Mouse (Mus musculus) midbrain, embryonic 15.5 days (tissue): Measurements from ENCODE around the gene Fgf7. TPM values are rescaled to one million over a fixed set of nuclear protein-coding genes. Genes with fewer than 3 reads are reported as not detected.

Experiments used
- ATAC-seq: fragments of 200-750 bp; cut with Nextera tagmentation; replicated peaks from 2 replicates; pipeline ENCODE4 v1.8.0; 2017; ENCODE audit warnings: moderate TSS enrichment
- H3K27ac ChIP-seq: fragments of 300-500 bp; sonication (generic); 2 replicates; pipeline ENCODE4 v1.5.1; 2015; ENCODE audit warnings: mild to moderate bottlenecking, inconsistent platforms
- H3K27me3 ChIP-seq: fragments of 300-500 bp; sonication (generic); replicated peaks from 2 replicates; pipeline ENCODE4 v1.6.1; 2015; ENCODE audit warnings: inconsistent platforms
- H3K36me3 ChIP-seq: fragments of 300-500 bp; sonication (generic); replicated peaks from 2 replicates; pipeline ENCODE4 v1.6.1; 2015; ENCODE audit warnings: inconsistent platforms
- H3K4me1 ChIP-seq: fragments of 300-500 bp; sonication (generic); 2 replicates; pipeline ENCODE4 v1.6.1; 2015; ENCODE audit warnings: inconsistent platforms
- H3K4me2 ChIP-seq: fragments of 300-500 bp; sonication (generic); 2 replicates; pipeline ENCODE4 v1.6.1; 2015; ENCODE audit warnings: inconsistent platforms, mild to moderate bottlenecking, moderate library complexity
- H3K4me3 ChIP-seq: fragments of 300-500 bp; sonication (generic); 2 replicates; pipeline ENCODE4 v1.5.1; 2015; ENCODE audit warnings: mild to moderate bottlenecking, inconsistent platforms
- H3K9ac ChIP-seq: fragments of 300-500 bp; sonication (generic); 2 replicates; pipeline ENCODE4 v1.6.1; 2015; ENCODE audit warnings: mild to moderate bottlenecking, inconsistent platforms
- H3K9me3 ChIP-seq: fragments of 300-500 bp; sonication (generic); 2 replicates; pipeline ENCODE4 v1.6.1; 2016; ENCODE audit warnings: inconsistent platforms
- WGBS: fragments of 180-500 bp; shearing (Covaris S2); methylation state at CpG from one replicate; pipeline ENCODE4 v1.1.7; 2015; ENCODE audit warnings: mixed read lengths; 5-methylcytosine and 5-hydroxymethylcytosine counted together
- polyA plus RNA-seq: library from polyadenylated mRNA; unstranded; fragments of >200 nt; fragmentation: Nextera tagmentation; extraction: Ambion mirVana; gene quantifications from 2 replicates; pipeline ENCODE4 v1.2.1, GENCODE M21; 2015

The Fgf7 gene
- polyA plus RNA-seq, 1 experiment from 2014 or later, result 0.48 TPM

- Histone ChIP-seq H3K4me1 (no peaks in the 10 kb centered on the region), H3K9me3 (no peaks in the 10 kb centered on the region), H3K4me2 (no peak overlapping the region), H3K9ac (no peak overlapping the region), H3K27ac (no peak overlapping the region), H3K27me3 (no peaks in the 10 kb centered on the region), H3K4me3 (no peak overlapping the region), H3K36me3 (no peaks in the 10 kb centered on the region)
- ATAC-seq, result no peak
- 87% methylated on average over 3 of the region's 3 CpGs for WGBS
Observed at GRCm38 (mm10) chr2:126065303-126065856, 30.9 kb downstream of the Fgf7 start.

DNA sequence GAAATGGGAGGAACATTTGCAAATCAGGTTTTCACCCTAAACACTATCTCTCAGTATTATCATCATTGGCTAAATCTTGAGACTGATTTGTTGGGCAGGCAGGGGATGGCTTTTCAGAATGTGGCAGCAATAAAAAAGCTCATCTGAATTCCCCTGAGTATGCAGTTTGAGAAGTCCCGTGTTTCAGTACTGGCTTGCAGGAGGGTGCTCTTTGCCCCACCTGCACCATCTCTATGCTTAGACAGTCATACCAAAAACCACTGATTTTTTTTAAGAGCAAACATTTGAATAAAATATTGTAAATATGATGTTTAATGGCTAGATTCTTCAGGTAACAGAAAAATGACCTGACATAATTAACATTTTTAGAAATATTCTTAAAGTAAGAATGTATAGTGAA, 35.3 kb downstream of the Fgf7 start:
- no peak overlapping the region for H3K4me3 ChIP-seq
- no peak for ATAC-seq
- no peaks in the 10 kb centered on the region for H3K9me3 ChIP-seq
- 86% methylated on average over 1 of the region's 1 CpGs for WGBS
- H3K36me3 ChIP-seq, result no peaks in the 10 kb centered on the region
- no peak overlapping the region for H3K27ac ChIP-seq
- no peaks in the 10 kb centered on the region for H3K27me3 ChIP-seq
- no peak overlapping the region for H3K9ac ChIP-seq
- no peaks in the 10 kb centered on the region for H3K4me1 ChIP-seq
- no peak overlapping the region for H3K4me2 ChIP-seq

- H3K4me2 ChIP-seq, result no peak overlapping the region
- ATAC-seq, result no peak
- no peaks in the 10 kb centered on the region for H3K36me3 ChIP-seq
- no peak overlapping the region for H3K9ac ChIP-seq
- 90% methylated on average over 4 of the region's 4 CpGs for WGBS
- H3K9me3 ChIP-seq, result no peaks in the 10 kb centered on the region
- H3K27me3 ChIP-seq, result no peaks in the 10 kb centered on the region
- H3K4me1 ChIP-seq, result no peaks in the 10 kb centered on the region
- no peak overlapping the region for H3K4me3 ChIP-seq
- no peak overlapping the region for H3K27ac ChIP-seq
Observed at GRCm38 (mm10) chr2:126073744-126074143, 39.3 kb downstream of the Fgf7 start.

DNA sequence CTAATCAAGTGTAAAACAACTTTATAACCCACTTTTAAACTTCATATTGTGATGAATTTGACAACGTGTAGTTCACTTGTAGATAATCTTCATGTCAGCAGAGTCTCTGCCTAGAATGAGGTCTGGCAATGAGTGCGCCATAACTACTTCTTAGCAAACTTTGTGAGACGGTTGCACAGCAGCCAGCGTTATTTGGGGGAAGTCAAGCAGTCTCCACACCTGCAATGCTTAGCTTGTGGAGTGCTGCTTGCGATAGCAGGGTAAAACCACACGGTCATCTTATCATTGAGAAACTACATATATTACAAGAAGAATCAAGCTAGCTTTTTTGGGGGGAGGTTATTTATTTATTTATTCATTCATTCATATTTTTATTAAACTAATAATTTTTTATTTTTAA, 42.0 kb downstream of the Fgf7 start:
- H3K9me3 ChIP-seq, result no peaks in the 10 kb centered on the region
- WGBS, result 95% methylated on average over 6 of the region's 6 CpGs
- H3K4me3 ChIP-seq, result no peak overlapping the region
- ATAC-seq, result no peak
- H3K4me1 ChIP-seq, result no peaks in the 10 kb centered on the region
- H3K36me3 ChIP-seq, result no peaks in the 10 kb centered on the region
- H3K27me3 ChIP-seq, result no peaks in the 10 kb centered on the region
- no peak overlapping the region for H3K9ac ChIP-seq
- H3K4me2 ChIP-seq, result no peak overlapping the region
- H3K27ac ChIP-seq, result no peak overlapping the region

- H3K9ac ChIP-seq, result no peak overlapping the region
- ATAC-seq, result no peak
- H3K4me2 ChIP-seq, result no peak overlapping the region
- no peak overlapping the region for H3K4me3 ChIP-seq
- no peak overlapping the region for H3K27ac ChIP-seq
- H3K36me3 ChIP-seq, result no peaks in the 10 kb centered on the region
- no peaks in the 10 kb centered on the region for H3K9me3 ChIP-seq
- H3K27me3 ChIP-seq, result no peaks in the 10 kb centered on the region
- H3K4me1 ChIP-seq, result no peaks in the 10 kb centered on the region
- WGBS, result 65% methylated on average over 2 of the region's 2 CpGs
Observed at GRCm38 (mm10) chr2:126079086-126079485, 44.6 kb downstream of the Fgf7 start.

DNA sequence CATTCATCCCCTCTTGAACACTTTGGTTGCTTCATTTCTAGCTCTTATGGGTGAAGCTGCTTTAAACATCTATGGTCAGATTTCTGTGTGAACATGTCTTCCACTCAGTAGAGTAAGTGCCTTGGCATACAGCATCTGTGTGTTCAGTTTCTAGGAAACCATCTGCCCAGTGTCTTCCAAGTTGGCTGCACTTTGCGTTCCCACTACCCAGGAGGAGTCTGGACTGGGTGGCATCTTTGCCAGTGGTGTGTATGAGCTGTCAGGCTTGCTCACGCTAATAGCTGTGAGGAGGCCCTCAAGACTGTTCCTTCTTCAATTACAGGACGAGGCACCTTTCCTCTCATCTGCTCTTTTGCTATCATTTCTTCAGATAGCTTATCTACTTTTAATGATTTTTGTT, 49.9 kb downstream of the Fgf7 start:
- ATAC-seq, result no peak
- Histone ChIP-seq H3K27me3 (no peaks in the 10 kb centered on the region), H3K4me2 (no peak overlapping the region), H3K4me1 (no peaks in the 10 kb centered on the region), H3K9ac (no peak overlapping the region), H3K36me3 (no peaks in the 10 kb centered on the region), H3K27ac (no peak overlapping the region), H3K4me3 (no peak overlapping the region), H3K9me3 (no peaks in the 10 kb centered on the region)
- WGBS, result 89% methylated on average over 3 of the region's 3 CpGs

GRCm38 (mm10) chr2:126086187-126086586, 51.7 kb downstream of the Fgf7 start:
- Histone ChIP-seq H3K4me1 (no peaks in the 10 kb centered on the region), H3K4me3 (no peak overlapping the region), H3K4me2 (no peak overlapping the region), H3K27me3 (no peaks in the 10 kb centered on the region), H3K9ac (no peak overlapping the region), H3K9me3 (no peaks in the 10 kb centered on the region), H3K36me3 (no peaks in the 10 kb centered on the region), H3K27ac (no peak overlapping the region)
- no peak for ATAC-seq
- 74% methylated on average over 8 of the region's 8 CpGs for WGBS

- H3K27ac ChIP-seq, result no peak overlapping the region
- H3K27me3 ChIP-seq, result no peaks in the 10 kb centered on the region
- no peaks in the 10 kb centered on the region for H3K9me3 ChIP-seq
- 65% methylated on average over 5 of the region's 5 CpGs for WGBS
- H3K4me2 ChIP-seq, result no peak overlapping the region
- H3K9ac ChIP-seq, result no peak overlapping the region
- H3K4me1 ChIP-seq, result no peaks in the 10 kb centered on the region
- no peak for ATAC-seq
- no peaks in the 10 kb centered on the region for H3K36me3 ChIP-seq
- no peak overlapping the region for H3K4me3 ChIP-seq
Observed at GRCm38 (mm10) chr2:126090432-126090831, 56.0 kb downstream of the Fgf7 start.

GRCm38 (mm10) chr2:126094616-126095015, 60.2 kb downstream of the Fgf7 start:
- H3K9me3 ChIP-seq, result no peaks in the 10 kb centered on the region
- H3K36me3 ChIP-seq, result no peaks in the 10 kb centered on the region
- no peak overlapping the region for H3K27ac ChIP-seq
- H3K4me2 ChIP-seq, result no peak overlapping the region
- H3K4me3 ChIP-seq, result no peak overlapping the region
- 91% methylated on average over 4 of the region's 4 CpGs for WGBS
- no peaks in the 10 kb centered on the region for H3K4me1 ChIP-seq
- ATAC-seq, result no peak
- no peak overlapping the region for H3K9ac ChIP-seq
- H3K27me3 ChIP-seq, result no peaks in the 10 kb centered on the region

Other genes starting within 250 kb of the Fgf7 start
- gene Galk2, start 175.5 kb upstream of the Fgf7 start, polyA plus RNA-seq, result 31.4 and 31.8 TPM in 2 replicates
- gene Cops2, start 175.5 kb upstream of the Fgf7 start, polyA plus RNA-seq, result 58.0 and 58.1 TPM in 2 replicates
- gene Fam227b, start 117.3 kb downstream of the Fgf7 start, polyA plus RNA-seq, result not detected in 2 replicates
- 17.3 and 18.3 TPM in 2 replicates for gene Dtwd1, start 117.5 kb downstream of the Fgf7 start, polyA plus RNA-seq
- gene Gm17555, start 180.4 kb downstream of the Fgf7 start, polyA plus RNA-seq, result not detected in 2 replicates